Mouse (Mus musculus): ENCODE measurements at regions not wholly inside any gene's neighbourhood (a gene's known extent, or its start where the extent isn't known, plus 50 kb on each side); places are given as distances from the start of the nearest gene placed in this dataset.

GRCm38 (mm10) chr8:126538136-126538535 lies 55.6 kb downstream of the Irf2bp2 start:
- DNase-seq (ENCODE audit: low spot score in 2 of 2) = no peak

- DNase-seq (ENCODE audit: low spot score in 2 of 2) = peak in 1 of 2 experiments; percentile 58
Measured at GRCm38 (mm10) chr8:126536928-126537618, 56.7 kb downstream of the Irf2bp2 start.

- no peak for DNase-seq (ENCODE audit: low spot score in 2 of 2)
Measured at GRCm38 (mm10) chr8:126536132-126536927, 57.5 kb downstream of the Irf2bp2 start.

- no peak for DNase-seq (ENCODE audit: low spot score in 2 of 2)
Measured at GRCm38 (mm10) chr8:126532284-126532974, 57.6 kb upstream of the Tarbp1 start.

- DNase-seq (ENCODE audit: low spot score in 2 of 2) = no peak
Measured at GRCm38 (mm10) chr8:126531459-126531858, 56.6 kb upstream of the Tarbp1 start.

GRCm38 (mm10) chr8:126529409-126529808 lies 54.5 kb upstream of the Tarbp1 start:
- no peak for DNase-seq (ENCODE audit: low spot score in 2 of 2)

- no peak for DNase-seq (ENCODE audit: low spot score in 2 of 2)
Measured at GRCm38 (mm10) chr8:126528434-126529080, 53.7 kb upstream of the Tarbp1 start.

- DNase-seq (ENCODE audit: low spot score in 2 of 2) = peak in 1 of 2 experiments; percentile 51
Measured at GRCm38 (mm10) chr8:126526864-126527571, 52.2 kb upstream of the Tarbp1 start.

- no peak for DNase-seq (ENCODE audit: low spot score in 2 of 2)
Measured at GRCm38 (mm10) chr8:126525575-126525974, 50.7 kb upstream of the Tarbp1 start.
